ENCODE assay signal across 29 mouse cellular contexts in the genomic region with DNA sequence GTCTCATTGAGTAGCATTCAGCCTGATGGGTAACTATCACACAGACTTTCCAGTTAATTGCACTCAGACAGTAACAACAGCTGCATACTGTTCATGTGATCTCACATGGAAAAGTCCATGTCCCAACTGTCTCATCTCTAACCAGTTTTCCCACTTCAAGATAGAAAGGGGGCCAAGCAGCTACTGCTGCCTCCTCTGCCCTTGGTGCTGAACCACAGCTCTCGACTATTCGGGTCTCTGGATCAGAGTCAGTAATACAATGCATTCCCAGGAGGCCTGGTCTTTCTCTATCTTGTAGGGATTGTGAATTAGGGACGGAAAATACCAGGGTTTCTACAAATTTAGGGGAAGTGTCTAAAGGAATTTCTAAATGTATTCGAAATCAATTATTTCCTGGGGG. TPM values are rescaled to one million over a fixed set of nuclear protein-coding genes. Genes with fewer than 3 reads are reported as not detected.
DNase-seq lines count a peak whose midpoint lies in the region; ATAC-seq and TF ChIP-seq lines count a peak whose summit lies in the region.
"Had no signal": no experiment of that assay in that cellular context is flagged by ENCODE, and none has a peak within 500 bp of the region (broad histone marks: within the 10 kb centered on the region; RNA-seq: fewer than 3 reads in every experiment).

No protein-coding gene starts in this region.

- H3K4me1 ChIP-seq in cerebellum, adult 2 months (ENCODE audit: control insufficient read depth, insufficient read depth, low read length), result peaks cover 3% of the 10 kb centered on the region; the same call in 1 of the 2 replicates
- H3K4me1 ChIP-seq in kidney, postnatal 0 days (replicated peaks; ENCODE audit: insufficient read depth, low read length), result peaks cover 4% of the 10 kb centered on the region; the same call in 1 of the 2 replicates
- H3K4me1 ChIP-seq in kidney, adult 2 months (ENCODE audit: control insufficient read depth, insufficient read depth, low read length), result peaks cover 4% of the 10 kb centered on the region; the same call in 1 of the 2 replicates
- peaks cover 22% of the 10 kb centered on the region for H3K4me1 ChIP-seq in neural tube, embryonic 12.5 days

- no peaks in the 10 kb centered on the region for H3K9me3 ChIP-seq in kidney, postnatal 0 days (replicated peaks; ENCODE audit: low read length)
- no peaks in the 10 kb centered on the region for H3K9me3 ChIP-seq in neural tube, embryonic 12.5 days
- H3K9me3 ChIP-seq: forebrain, embryonic 15.5 days; G1E; heart, embryonic 10.5 days; heart, embryonic 15.5 days; hindbrain, embryonic 12.5 days; kidney, embryonic 15.5 days; lung, embryonic 15.5 days; megakaryocyte, embryonic 14.5 days; midbrain, embryonic 12.5 days had no signal

- no peak overlapping the region for H3K4me2 ChIP-seq in kidney, postnatal 0 days (ENCODE audit: low read length)
- H3K4me2 ChIP-seq in neural tube, embryonic 12.5 days (replicated peaks), result no peak overlapping the region
- H3K4me2 ChIP-seq: heart, embryonic 15.5 days; hindbrain, embryonic 12.5 days; kidney, embryonic 15.5 days; lung, embryonic 15.5 days; midbrain, embryonic 12.5 days had no signal

- 21% methylated on average over 4 of the region's 4 CpGs for WGBS in cerebellum, adult 2 months
- 42% methylated on average over 4 of the region's 4 CpGs for WGBS in kidney, postnatal 0 days
- 52% methylated on average over 4 of the region's 4 CpGs for WGBS in kidney, adult 2 months
- WGBS in neural tube, embryonic 12.5 days, result 43% methylated on average over 4 of the region's 4 CpGs

- no peak for ATAC-seq in kidney, postnatal 0 days (replicated peaks; ENCODE audit: low FRiP score, low read depth)
- ATAC-seq in neural tube, embryonic 12.5 days (ENCODE audit: low FRiP score, low read depth), result no peak
- ATAC-seq: forebrain, embryonic 15.5 days; inflammation-experienced regulatory T-cells, adult 6 months had no signal

- peak overlapping the region; percentile 33 for H3K4me3 ChIP-seq in cerebellum, adult 2 months (replicated peaks; ENCODE audit: insufficient read depth, low read depth, low read length)
- H3K4me3 ChIP-seq in kidney, postnatal 0 days (replicated peaks; ENCODE audit: low read depth, low read length), result no peak overlapping the region
- no peak overlapping the region for H3K4me3 ChIP-seq in kidney, adult 2 months (ENCODE audit: insufficient read depth, low read depth, low read length)
- H3K4me3 ChIP-seq in neural tube, embryonic 12.5 days, result no peak overlapping the region
- H3K4me3 ChIP-seq: forebrain, embryonic 15.5 days; heart, embryonic 10.5 days; heart, embryonic 15.5 days; hindbrain, embryonic 12.5 days; kidney, embryonic 15.5 days; lung, embryonic 15.5 days; megakaryocyte, embryonic 14.5 days; midbrain, embryonic 12.5 days had no signal

- no peaks in the 10 kb centered on the region for H3K27me3 ChIP-seq in cerebellum, adult 2 months (ENCODE audit: control insufficient read depth, insufficient read depth, low read length)
- no peaks in the 10 kb centered on the region for H3K27me3 ChIP-seq in kidney, postnatal 0 days (ENCODE audit: insufficient read depth, low read length)
- no peaks in the 10 kb centered on the region for H3K27me3 ChIP-seq in kidney, adult 2 months (replicated peaks; ENCODE audit: control insufficient read depth, insufficient read depth, low read length)
- no peaks in the 10 kb centered on the region for H3K27me3 ChIP-seq in neural tube, embryonic 12.5 days (replicated peaks)
- H3K27me3 ChIP-seq: forebrain, embryonic 15.5 days; heart, embryonic 15.5 days; hindbrain, embryonic 12.5 days; kidney, embryonic 15.5 days; lung, embryonic 15.5 days; megakaryocyte, embryonic 14.5 days; midbrain, embryonic 12.5 days had no signal

- no peak overlapping the region for H3K9ac ChIP-seq in kidney, postnatal 0 days (ENCODE audit: low read depth, low read length)
- peak overlapping the region; percentile 26; the same call in 1 of the 2 replicates for H3K9ac ChIP-seq in neural tube, embryonic 12.5 days
- H3K9ac ChIP-seq: forebrain, embryonic 15.5 days; heart, embryonic 15.5 days; kidney, embryonic 15.5 days; liver, embryonic 14.5 days; lung, embryonic 15.5 days; midbrain, embryonic 12.5 days had no signal

- H3K36me3 ChIP-seq in kidney, postnatal 0 days (ENCODE audit: insufficient read depth, low read length), result no peaks in the 10 kb centered on the region
- H3K36me3 ChIP-seq in kidney, adult 2 months (ENCODE audit: control insufficient read depth, insufficient read depth, low read length), result peaks cover 3% of the 10 kb centered on the region
- peaks cover 29% of the 10 kb centered on the region for H3K36me3 ChIP-seq in neural tube, embryonic 12.5 days
- H3K36me3 ChIP-seq: heart, embryonic 15.5 days had no signal

- TF ChIP-seq POLR2A in cerebellum, adult 2 months (IDR thresholded peaks at IDR 0.05; ENCODE audit: borderline replicate concordance, insufficient read depth, low read length), result no peak
- no peak for TF ChIP-seq POLR2A in kidney, adult 2 months (IDR thresholded peaks at IDR 0.05; ENCODE audit: low read depth, low read length)

- no peak for TF ChIP-seq CTCF in cerebellum, adult 2 months (IDR thresholded peaks at IDR 0.05; ENCODE audit: borderline replicate concordance, insufficient read depth, low read depth, low read length)
- no peak for TF ChIP-seq CTCF in kidney, postnatal 0 days (IDR thresholded peaks at IDR 0.05; ENCODE audit: low read depth)
- TF ChIP-seq CTCF in kidney, adult 2 months (conservative IDR thresholded peaks at IDR 0.05; ENCODE audit: insufficient read depth, insufficient read length, low read depth, low read length), result no peak

- H3K27ac ChIP-seq in cerebellum, adult 2 months (ENCODE audit: insufficient read depth, low read length), result no peak overlapping the region
- no peak overlapping the region for H3K27ac ChIP-seq in kidney, postnatal 0 days
- no peak overlapping the region for H3K27ac ChIP-seq in kidney, adult 2 months (ENCODE audit: insufficient read depth, low read depth, low read length)
- no peak overlapping the region for H3K27ac ChIP-seq in neural tube, embryonic 12.5 days
- H3K27ac ChIP-seq: forebrain, embryonic 15.5 days; heart, embryonic 10.5 days; heart, embryonic 15.5 days; hindbrain, embryonic 12.5 days; kidney, embryonic 15.5 days; liver, embryonic 14.5 days; lung, embryonic 15.5 days; midbrain, embryonic 12.5 days had no signal

- no peak for DNase-seq in cerebellum, adult 2 months
- DNase-seq in cerebellum, postnatal 25 days, result no peak
- peak; percentile 33 for DNase-seq in kidney, postnatal 0 days (ENCODE audit: low spot score)
- no peak for DNase-seq in kidney, adult 2 months
- no peak for DNase-seq in neural tube, embryonic 10.5 days (ENCODE audit: extremely low spot score, low spot score)
- no peak for DNase-seq in ovary, adult 18-20 months (ENCODE audit: low spot score)
- DNase-seq: adrenal gland, postnatal 14 days; cerebellum, adult 11 months; cerebellum, adult 9-11 months; gastrocnemius, postnatal 25 days; heart, adult 11 months; kidney, adult 11 months; kidney, postnatal 36 days; layer of hippocampus, postnatal 36 days; liver; lung, postnatal 4 days; right cerebral cortex, postnatal 14 days had no signal

RNA-seq across cellular contexts. Expression of a gene that starts 3.8 kb away (rescaled TPM):
- polyA plus RNA-seq in cerebellum, adult 2 months (2012; rRNA removed), result 175 and 186 TPM in 2 replicates
- 4.2 TPM in 2 replicates for polyA plus RNA-seq in kidney, postnatal 0 days (2015; fragmentation: Nextera tagmentation; extraction: Ambion mirVana)
- 12.7 and 14.7 TPM in 2 replicates for polyA plus RNA-seq in kidney, adult 2 months (2012; rRNA removed)
- polyA plus RNA-seq in neural tube, embryonic 12.5 days (2016; fragmentation: Nextera tagmentation; extraction: Ambion mirVana), result 42.0 and 51.8 TPM in 2 replicates

RNA-seq across cellular contexts. Expression of a gene that starts 22.8 kb away (rescaled TPM):
- polyA plus RNA-seq in cerebellum, adult 2 months (2012; rRNA removed), result 18.1 and 21.2 TPM in 2 replicates
- 4.1 and 4.4 TPM in 2 replicates for polyA plus RNA-seq in kidney, postnatal 0 days (2015; fragmentation: Nextera tagmentation; extraction: Ambion mirVana)
- polyA plus RNA-seq in kidney, adult 2 months (2012; rRNA removed), result 92.2 and 106 TPM in 2 replicates
- polyA plus RNA-seq in neural tube, embryonic 12.5 days (2016; fragmentation: Nextera tagmentation; extraction: Ambion mirVana), result 1.0 and 1.7 TPM in 2 replicates

RNA-seq across cellular contexts. Expression of a gene that starts 22.9 kb away (rescaled TPM):
- 35.9 and 37.3 TPM in 2 replicates for polyA plus RNA-seq in cerebellum, adult 2 months (2012; rRNA removed)
- 22.4 and 22.5 TPM in 2 replicates for polyA plus RNA-seq in kidney, postnatal 0 days (2015; fragmentation: Nextera tagmentation; extraction: Ambion mirVana)
- 27.0 and 31.7 TPM in 2 replicates for polyA plus RNA-seq in kidney, adult 2 months (2012; rRNA removed)
- polyA plus RNA-seq in neural tube, embryonic 12.5 days (2016; fragmentation: Nextera tagmentation; extraction: Ambion mirVana), result 35.3 and 39.8 TPM in 2 replicates

RNA-seq across cellular contexts. Expression of a gene that starts 57.0 kb away (rescaled TPM):
- polyA plus RNA-seq in cerebellum, adult 2 months (2012; rRNA removed), result 34.5 and 41.5 TPM in 2 replicates
- 13.6 and 15.5 TPM in 2 replicates for polyA plus RNA-seq in kidney, postnatal 0 days (2015; fragmentation: Nextera tagmentation; extraction: Ambion mirVana)
- polyA plus RNA-seq in kidney, adult 2 months (2012; rRNA removed), result 11.5 and 11.7 TPM in 2 replicates
- 7.5 and 9.3 TPM in 2 replicates for polyA plus RNA-seq in neural tube, embryonic 12.5 days (2016; fragmentation: Nextera tagmentation; extraction: Ambion mirVana)
